Mouse (Mus musculus): ENCODE measurements at regions not wholly inside any gene's neighbourhood (a gene's known extent, or its start where the extent isn't known, plus 50 kb on each side); places are given as distances from the start of the nearest gene placed in this dataset.
"Not testable (repeated sequence)": the region's sequence is repeated elsewhere in the genome, so short reads cannot be mapped to it uniquely, and the experiment has no call there.

DNA sequence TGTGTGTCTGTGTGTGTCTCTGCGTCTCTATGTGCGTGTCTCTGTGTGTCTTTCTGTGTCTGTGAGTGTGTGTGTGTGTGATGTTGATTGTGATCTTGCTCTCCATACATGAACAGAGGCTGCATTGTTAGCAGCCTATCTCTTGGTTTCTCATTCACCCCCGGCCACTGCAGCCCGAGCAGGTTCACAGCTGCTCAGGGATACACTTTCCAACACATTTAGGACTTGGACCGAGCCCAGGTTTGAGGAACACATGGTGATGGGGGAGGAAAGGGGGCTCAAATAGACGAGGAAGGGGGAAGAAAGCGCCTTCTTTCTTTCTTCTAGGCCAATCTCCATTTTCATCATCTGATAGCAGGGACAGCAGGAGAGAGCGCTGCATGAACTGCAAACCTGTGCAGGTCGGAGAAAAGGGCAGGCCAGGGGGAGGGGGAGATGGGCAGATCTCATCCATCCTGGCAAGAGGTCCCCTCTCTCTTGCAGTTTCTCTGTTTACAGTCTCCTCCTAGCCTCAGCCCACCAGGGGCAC is 123.2 kb downstream of the Zfp36l1 start:
- no peak for DNase-seq (ENCODE audit: low spot score)

DNA sequence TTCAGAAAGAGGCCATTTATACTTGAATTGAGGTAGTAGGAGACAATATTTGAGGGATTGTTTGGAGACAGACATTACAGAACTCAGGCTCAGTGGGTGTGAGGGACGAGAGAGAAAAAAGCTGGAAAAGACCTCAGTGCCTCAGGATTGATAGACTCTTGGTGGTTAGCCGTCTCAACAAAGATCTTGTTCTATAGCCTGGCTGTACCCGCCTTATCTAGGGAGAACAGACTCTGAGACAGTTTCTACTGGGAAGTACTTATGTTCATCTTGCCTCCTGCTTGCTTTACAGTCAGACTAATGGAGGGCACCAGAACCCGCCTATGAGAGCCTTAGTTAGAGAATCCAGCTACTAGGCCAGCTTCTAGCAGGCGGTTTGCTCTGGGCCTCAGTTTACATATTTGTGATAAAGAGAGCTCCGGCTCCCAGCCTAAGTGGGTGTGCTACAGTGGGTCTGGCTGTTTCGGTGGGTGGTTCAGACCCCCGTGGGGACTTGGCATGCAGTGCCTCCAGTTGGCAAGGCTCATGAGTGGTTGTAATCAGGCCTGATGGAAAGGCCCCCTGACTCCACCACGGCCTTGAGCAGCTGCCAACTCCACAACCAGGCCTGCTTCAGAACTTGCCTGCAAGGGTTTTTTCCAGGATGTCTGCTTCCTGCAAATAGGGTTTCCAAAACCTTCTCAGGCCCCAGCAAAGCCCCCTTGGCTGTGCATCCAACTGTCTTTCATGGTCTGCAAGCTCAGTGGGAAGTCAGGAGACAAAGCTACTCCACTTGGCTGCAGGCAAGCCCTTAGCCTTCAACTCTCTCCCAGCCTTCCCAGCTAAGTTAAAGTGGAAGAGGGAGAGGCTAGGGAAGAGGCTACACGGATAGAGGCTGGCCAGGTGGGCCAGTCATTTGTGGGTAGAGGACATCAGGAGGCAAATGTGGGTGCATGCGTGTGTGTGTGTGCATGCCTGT is 124.1 kb downstream of the Zfp36l1 start:
- no peak for DNase-seq (ENCODE audit: low spot score)

DNA sequence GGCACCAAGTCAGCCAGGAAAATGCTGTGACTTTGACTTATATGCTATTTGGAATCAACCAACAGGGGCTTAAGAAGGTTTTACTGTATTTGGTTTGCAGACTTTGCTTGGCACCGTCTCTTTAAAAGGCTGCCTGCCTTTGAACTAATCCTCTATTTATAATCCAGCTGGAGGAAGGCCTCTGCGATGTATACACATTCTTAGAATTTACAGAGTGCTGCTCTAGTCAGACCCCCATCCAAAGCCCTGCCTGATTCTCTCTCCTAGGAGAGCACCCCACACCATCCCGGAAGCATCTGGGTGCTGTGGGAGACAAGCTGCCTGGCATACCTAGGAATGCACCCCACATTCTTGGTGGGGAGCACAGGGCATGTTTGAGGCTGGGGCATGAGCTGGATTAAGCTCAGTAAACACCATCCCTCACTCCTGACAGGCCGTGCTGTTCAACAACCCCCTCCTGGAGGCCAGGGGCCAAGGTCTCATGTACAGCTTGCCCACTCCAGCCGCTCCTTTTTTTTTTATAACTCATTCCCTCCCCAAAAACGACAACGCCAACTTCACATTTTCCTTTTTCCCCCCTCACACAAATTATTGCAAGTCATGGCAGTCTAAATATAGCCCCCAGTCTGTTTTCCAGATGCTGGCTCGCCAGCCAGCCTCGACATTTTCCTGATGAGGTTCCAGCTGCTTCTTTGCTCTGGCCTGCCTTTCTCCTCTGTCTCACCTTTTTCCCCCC is 126.4 kb downstream of the Zfp36l1 start:
- DNase-seq (ENCODE audit: low spot score), result peak; percentile 37

DNA sequence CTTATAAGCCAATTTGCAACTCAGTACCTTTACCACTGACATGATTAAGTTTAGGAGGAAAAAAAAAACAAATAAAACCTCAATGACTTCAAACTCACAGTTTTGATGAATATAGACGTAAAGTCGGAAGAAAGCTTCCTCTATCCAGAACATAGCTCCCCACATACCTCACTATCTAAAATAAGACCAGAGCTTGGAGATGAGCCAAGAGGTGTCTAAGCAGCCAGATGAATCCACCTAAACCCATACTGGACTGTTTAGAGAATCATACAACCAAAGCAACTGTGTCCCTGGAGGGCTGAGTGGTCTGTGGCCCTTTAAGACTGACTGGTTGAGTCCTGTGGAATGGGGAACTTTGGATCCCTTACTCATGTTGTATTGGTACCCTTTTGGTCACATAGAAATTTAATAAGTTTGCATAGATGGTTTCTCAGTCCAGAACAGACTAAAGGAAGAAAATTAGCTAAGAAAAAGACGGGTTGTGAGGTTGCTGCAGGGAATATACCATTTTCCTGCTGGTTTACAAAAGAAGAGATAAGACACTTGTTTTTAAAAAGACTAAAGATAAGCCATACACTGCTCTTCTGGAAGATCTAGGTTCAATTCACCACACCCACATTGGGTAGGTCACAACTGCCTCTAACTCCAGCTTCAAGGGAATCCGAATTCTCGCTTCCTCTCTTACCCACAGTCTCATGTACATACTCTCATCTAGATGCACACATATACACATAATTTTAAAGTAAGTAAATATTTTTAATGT is 127.6 kb downstream of the Zfp36l1 start:
- DNase-seq (ENCODE audit: low spot score), result no peak

DNA sequence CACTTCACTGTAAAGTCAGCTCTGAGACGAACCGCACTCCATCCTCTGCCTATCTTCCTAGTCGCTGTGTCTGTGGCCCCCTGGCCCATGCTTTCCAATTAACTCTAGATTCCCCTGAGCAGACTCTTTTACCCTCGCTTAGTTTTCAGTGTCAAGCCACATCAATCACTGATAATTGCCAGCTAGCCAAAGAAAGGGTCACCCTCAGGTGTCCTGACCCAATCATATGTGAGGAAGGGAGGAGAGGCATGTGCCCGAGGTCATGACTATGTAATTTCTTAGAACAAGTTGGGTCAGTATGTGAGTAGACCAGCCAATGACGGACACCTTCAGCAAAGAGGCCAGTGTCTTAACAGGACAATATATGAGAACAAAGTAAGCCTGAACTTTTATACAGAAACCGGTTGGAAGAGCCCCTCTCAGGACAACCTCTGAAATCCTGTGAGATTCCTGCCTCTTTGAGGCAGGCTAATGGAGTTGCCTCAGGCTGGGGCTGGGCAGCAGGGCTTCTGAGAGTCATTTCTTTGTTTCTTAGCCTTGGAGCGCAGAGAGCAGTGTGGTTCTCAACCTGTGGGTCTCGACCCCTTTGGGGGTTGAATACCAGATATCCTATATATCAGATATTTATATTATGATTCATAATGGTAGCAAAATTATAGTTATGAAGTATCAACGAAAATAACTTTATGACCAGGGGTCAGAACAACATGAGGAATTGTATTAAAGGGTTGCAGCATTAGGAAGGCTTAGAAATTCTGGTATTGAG is 128.6 kb downstream of the Zfp36l1 start:
- DNase-seq (ENCODE audit: low spot score), result peak; percentile 42

DNA sequence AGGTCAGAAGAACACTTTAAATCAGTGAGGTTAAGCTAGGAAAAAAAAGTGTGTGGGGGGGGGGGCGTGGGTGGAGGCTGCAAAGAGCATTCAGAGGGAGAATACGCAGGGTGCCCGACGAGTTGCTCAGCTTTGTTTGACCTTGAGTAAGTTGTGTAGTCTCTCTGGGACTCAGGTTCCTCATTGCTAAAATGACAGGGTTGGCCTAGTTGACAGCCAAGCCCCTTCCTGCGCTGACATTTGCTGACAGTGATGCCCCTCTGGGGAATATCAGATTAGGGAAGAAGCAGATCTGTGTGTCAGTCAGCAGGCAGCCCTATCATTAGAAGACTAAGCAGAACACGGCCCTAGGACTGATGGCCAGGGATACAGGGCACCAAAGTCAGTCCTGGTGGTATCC is 129.6 kb downstream of the Zfp36l1 start:
- no peak for DNase-seq (ENCODE audit: low spot score)

DNA sequence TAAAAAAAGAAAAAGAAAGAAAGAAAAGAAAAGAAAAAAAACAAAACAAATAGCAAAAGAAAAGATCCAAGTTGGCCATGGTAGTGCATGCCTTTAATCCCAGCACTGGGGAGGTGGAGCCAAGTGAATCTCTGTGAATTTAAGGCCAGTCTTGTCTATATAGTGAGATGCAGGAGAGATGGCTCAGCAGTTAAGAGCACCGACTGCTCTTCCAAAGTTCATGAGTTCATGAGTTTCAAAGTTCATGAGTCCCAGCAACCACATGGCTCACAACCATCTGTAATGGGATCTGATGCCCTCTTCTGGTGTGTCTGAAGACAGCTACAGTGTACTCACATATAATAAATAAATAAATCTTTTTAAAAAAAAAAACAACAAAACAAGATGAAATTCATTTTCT is 130.3 kb downstream of the Zfp36l1 start:
- not testable (repeated sequence) for DNase-seq (ENCODE audit: low spot score)

DNA sequence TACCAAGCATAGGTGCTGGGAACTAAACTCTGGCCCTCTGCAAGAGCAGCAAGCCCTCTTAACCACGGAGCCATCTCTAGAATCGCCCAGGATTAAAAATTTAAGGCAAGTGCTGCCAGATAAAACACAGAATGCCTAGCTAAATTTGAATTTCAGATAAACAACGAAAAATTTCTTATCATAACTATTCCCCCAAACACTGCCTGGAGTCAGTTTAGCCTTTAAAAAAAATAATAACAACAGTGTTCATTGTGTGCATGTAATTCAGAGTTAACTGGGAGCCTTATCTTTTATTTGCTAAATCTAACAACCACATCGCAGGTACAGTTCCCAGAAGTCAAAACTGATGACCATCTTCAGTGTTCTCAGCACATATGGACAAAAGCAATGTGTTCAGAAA is 132.1 kb downstream of the Zfp36l1 start:
- no peak for DNase-seq (ENCODE audit: low spot score)

DNA sequence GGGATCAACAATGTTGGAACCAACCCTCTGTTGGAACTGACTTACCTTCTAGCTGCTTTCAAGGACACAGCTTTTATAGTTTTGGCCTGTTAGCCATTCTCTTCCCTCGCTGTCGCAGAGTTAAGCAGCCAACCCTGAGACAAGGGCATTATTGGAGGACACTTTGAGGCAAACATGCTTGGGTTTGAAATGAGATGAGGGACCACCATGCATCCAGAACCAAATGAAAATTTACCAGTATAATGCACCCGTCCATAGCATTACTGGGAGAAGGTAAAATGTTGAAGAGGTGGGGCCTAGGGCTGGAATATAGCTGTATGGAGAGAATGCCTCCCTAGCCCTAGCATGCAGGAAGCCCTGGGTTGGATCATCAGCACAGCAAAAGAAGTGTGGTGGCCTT is 135.7 kb downstream of the Zfp36l1 start:
- DNase-seq (ENCODE audit: low spot score), result no peak

DNA sequence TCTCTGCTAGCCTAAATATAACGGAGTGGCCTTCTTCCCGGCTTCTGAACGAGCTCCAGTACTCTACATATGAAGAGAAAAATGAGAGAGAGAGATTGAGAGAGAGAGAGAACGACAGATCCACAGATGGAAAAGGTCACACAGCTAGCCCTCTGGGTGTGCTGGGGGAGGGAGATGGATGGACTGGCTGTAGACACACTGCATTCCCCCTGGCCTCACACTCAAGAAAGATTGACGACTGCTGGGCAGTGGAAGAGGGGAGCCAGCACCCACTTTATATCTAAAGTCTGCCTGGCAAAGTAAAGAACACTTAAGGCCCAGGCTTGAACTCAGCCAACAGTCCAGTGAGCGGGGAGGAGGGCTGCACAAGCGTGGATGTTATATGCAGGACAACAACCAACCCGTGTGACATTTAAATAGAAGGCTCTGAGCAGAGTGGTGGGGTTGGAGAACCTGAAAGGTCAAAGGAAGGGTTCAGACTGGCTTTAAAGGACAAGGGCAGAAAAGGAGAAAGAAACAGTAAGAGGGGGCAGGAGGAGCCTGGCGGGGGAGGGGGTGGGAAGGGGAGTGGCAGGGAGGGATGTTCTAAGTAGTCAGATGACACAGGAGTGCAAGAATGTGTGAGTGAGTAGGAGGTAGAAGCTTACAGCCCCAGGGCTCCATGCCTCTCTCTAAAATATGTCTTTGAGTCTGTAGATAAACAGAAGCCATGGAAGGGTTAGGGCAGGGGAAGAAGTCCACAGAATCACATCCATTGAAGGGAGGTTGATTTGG is 137.2 kb downstream of the Zfp36l1 start:
- peak; percentile 50 for DNase-seq (ENCODE audit: low spot score)

DNA sequence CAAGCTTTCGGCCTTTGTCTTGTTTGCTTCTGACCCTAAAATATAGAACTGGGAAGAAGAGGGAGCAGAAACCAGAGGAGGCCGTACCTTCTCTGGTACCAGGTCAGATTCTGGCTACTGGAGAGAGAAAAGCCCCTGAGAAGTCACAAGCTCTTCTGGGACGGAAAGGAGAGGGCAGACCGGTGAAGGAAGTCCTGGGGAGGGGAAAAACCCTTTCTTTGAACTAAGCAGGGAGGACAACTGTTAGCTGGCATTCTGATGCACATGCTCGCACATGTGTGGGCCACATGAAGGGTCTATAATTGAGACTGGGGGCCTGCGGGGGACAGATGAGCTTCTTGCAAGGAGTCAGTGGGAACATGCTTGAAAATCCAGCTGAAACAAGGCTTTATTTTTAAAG is 137.8 kb downstream of the Zfp36l1 start:
- DNase-seq (ENCODE audit: low spot score), result no peak

DNA sequence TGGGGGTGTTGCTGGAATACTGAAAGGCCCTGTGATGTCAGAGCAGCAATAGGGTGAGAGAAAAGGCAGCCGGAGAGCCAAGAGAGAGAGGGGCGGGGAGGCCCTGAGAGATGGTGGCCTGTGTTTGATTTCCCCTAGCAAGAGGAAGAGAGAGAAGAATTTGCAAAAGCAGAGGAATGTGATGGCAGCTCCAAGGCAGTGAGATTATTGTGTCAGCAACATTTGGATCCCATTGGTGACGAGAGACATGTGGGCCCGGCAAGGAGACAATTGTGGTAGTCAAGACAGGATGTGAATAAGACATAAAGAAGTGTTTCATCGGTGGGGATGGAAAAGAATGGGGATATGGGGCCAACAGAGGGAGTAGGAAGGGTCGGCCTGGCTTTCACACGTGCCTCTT is 138.3 kb downstream of the Zfp36l1 start:
- no peak for DNase-seq (ENCODE audit: low spot score)

DNA sequence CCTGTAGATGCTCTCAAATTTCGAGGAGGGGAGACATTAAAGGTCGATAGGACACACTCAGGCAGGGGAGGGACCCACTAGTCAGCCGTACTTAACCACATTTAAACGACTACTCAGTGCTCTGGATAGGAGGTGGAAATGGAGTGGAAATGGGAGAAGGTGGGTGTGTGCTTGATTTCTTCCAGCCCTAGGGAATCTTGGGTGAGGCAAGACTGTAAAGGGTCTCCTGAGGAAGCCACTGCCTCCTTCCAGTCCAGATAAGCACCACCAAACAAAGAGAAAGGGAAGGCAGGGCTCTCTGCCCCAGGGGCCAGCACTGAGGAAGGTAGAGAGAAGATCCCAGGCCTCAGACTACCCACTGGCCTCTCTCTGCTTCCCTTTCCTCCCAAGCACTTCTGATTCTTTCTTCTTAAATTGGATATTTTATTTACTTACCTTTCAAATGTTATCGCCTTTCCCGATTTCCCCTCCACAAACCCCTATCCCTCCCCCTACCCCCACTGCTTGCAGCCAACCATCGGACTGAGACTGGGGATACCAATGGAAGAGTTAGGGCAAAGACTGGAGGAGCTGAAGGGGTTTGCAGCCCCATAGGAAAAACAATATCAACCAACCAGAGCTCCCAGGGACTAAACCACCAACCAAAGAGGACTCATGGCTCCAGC is 139.1 kb downstream of the Zfp36l1 start:
- no peak for DNase-seq (ENCODE audit: low spot score)

DNA sequence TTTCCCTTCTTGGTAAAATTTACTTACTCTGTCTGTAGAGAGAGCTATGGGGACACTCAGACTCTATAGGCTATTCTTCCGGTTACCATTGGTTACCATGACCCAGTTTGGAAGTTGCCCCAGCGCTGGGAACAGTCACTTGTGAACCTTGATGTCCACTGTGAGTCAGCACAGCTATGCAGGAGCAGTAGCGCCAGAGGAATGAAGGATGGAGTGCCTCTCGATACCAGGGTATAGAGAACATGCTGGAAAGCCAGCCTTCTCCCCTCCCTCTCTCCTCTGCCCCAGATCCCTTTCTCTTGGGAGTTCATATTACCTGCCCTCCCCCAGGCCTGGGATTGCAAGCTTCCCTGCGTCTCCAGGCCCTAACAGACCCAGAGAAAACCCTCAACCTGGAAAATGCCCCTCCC is 141.8 kb downstream of the Zfp36l1 start:
- peak; percentile 43 for DNase-seq (ENCODE audit: low spot score)

DNA sequence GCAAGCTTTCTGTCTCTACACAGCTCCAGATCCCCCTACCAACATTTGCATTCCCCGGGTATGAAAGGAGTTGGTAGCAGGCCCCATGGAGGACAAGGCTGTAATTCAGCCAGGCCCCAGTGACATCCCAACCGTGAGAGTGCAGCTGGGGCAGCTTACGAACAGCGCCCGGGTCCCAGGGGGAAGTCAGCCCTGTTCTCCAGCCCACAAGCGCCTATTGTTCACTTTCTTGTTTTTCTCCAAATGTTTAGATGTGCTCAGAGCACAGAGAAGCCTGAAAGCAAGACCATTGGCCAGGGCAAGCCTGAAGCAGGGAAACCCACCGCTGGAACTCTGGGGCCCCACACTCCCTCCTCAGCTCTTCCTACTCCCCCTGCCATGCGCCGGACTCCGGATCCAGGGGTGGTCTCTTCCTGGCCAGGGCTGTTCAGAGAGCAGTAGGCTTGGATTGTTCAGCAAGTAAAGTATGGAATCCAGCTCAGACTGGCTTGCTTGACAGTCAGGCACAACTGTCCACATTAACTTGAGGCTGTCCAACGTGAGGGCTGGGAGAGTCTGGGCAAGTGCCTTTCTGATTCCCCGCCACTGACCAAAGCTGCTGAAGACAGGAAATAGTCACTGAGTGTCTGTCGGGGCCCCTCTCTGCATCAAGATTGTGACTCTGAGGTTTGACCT is 142.4 kb downstream of the Zfp36l1 start:
- DNase-seq (ENCODE audit: low spot score), result peak; percentile 53

DNA sequence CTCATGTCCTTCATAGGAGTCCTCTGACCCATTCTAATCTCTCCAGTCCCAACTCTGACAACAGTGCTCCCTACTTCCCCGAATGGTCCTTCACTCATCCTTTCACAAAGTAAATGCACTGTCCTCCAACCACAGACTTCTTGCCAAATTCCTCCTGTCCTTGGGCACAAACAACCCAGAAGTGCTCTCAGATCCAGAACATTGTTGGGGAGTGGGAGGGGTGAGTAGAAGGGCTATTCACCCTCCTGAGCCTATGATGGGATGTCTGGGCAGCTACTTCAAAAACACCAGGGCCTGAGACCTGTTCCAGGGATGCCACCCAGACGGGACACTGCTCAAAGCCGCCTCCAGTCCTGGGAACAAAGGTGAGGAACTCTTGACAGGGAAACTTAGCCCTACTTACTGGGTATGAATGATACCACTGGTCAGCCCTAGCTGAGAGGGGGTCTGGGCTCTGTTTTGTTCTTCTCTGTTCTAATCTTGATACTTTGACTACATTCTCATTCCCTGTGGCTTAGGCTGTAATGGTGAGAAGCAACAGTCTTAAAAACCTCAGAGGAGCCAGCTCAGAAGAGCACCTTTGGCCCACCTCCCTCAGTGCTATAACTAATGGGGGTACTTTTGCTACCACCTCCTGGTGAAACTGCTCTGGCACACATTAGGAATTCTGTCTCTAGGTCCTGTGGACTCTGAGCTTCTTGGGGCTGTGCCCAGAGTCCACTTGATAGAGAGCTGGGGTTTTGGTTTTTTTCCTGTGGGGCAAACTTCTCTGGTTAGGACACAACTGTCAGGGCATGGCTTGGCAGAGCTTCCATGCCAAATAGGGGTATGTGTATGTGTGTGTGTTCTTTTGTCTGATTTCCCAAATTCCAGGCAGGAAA is 143.2 kb downstream of the Zfp36l1 start:
- peak; percentile 34 for DNase-seq (ENCODE audit: low spot score)

DNA sequence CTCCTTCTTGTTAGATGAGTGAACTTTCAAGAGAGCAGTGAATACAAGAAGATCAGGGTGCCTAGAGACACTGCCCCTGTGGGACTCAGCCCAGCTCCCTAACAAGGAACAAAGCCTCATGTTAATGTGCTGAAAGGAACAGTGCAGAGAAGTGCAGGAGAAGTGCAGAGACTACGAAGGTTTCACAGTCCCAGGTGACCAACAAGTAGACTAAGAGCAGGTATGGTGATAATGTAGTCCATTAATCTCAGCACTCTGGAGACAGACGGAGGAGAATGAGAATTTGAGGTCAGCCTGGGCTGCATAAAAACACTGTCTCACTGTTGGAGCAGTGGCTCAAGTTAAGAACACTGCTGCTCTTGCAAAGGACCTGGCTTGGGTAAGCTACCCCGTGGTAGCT is 144.1 kb downstream of the Zfp36l1 start:
- DNase-seq (ENCODE audit: low spot score), result no peak

DNA sequence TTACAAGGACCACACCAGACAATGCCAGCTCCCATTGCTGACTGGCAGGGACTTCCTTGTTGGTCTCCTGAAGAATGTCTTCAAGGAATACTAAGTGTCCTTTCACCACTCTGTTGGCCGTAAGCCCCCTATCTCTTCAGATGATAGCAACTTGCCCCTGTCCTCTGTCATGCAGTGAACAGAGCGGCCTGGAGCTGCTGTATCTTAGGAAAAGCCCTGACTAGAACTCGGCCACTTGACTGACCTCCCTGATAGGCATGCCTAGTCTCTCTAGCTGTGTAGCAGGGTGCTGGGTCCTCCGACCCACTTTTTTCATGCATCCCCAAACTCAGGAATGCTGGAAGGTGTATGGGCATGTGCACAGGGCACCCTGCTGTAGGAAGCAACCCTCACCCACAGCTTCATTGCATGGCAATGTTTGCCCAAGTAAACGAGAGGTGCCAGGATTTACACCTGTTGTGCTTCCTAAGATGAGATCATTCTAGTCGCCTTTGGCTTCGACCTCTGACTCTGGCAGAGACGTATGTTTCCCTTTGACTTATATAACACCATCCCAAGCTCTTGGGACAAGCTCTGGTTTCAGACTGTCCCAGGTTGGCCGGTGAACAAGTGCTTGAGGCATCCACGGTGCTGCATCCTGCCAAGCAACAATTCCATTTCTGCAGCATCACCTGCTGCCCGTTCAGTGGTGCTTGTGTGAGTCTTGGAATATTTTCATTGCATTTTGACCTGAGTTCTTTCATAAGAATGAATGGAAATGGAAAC is 145.1 kb downstream of the Zfp36l1 start:
- DNase-seq (ENCODE audit: low spot score), result no peak

Measured in embryo, embryonic 10.5 days (tissue).